Mouse (Mus musculus) lung, postnatal 4 days (tissue): ENCODE data around the gene Edrf1.
"Not testable (repeated sequence)": the region's sequence is repeated elsewhere in the genome, so short reads cannot be mapped to it uniquely, and the experiment has no call there.

Source experiments
- DNase-seq, 2 experiments: peaks; one replicate each; pipeline ENCODE4 v3.0.0; 2021

Gene Edrf1

DNA sequence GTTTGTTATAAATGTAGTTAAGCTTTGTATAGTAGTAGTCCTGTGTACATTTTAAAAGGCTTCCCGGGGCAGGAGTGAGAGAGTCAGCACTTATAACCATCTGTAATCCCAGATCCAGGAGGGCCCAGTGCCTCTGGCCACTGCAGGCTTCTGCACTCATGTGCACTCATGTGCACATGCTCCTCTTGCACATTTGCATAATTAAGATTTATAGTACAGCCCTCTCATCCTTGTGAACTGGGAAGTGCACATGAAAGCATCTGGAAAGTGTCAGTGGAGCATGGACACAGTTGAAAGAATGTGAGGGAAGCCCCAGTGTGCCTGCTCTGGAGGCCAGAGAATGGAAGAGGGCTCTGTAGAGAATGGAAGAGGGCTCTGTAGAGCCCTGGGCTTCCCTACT, 25.1 kb downstream of the Edrf1 start:
- no peak for DNase-seq

DNA sequence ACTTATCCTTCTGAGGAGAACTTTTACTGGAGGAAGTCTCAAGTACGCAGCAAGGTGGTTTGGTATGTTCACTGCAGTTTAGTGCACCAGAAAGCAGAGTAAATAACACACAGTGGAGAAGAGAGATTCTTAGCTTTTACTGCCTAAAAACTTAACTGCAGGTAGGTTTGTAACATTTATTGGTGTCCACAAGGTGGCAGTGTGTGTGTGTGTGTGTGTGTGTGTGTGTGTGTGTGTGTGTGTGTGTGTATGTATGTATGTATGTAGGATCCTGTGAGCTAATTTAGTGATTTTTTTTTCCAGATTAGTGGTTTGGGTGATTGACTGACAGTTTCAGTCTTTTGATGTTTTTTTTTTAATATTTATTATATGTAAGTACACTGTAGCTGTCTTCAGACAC, 31.7 kb downstream of the Edrf1 start:
- DNase-seq, result no peak

DNA sequence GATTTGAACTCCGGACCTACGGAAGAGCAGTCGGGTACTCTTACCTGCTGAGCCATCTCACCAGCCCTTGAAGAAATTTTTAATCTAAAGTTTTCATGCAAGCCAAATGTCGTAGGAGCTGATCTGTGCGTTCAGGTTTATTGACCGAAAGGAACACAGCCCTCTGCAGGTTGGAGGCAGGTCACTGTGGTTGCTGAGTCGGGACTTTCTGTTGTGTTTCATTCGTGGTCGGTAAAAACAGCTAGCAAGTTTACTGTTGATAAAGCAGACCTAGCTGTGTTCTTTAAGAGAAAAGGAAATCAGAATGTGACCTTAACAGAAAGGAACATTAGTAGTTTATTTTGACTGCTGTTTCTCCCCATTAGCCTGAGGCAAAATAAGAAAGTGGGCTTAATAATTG, 32.6 kb downstream of the Edrf1 start:
- no peak for DNase-seq

DNA sequence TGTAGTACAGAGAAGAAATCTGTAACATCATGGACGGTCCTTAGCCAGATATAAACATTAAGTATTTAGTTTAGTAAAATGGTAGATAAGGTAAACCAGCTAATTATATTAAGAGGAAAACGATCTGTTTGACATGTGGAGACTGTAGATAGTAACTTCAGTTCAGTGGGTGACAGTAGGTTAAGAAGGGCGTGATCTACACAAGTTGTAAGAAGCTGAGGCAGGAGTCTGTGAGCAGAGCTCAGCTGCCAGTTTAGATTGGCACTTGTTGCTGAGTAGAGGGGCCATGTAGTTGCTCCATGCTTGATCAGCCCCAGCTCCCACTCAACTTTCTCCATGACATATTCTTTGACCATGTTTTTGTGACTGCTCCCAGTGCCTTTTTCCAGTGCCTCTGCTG, 33.5 kb downstream of the Edrf1 start:
- DNase-seq, result no peak

DNA sequence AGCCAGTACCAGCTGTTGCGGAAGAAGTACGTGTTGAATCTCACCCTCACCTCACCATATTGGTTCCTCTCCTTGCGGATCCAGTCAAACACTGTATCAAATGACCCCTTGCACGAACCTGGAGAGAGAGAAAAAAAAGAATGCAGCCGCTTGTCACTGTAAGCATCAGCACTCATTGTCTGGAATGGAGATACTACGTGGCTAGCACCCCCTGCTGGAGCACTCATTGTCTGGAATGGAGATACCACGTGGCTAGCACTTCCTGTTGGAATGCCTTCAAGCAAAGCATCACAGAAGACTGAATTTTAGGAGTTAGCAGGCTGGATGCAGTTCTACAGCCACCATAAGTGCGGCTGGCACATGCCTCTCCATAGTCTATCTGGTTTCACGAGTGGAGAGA, 38.7 kb downstream of the Edrf1 start:
- DNase-seq, result no peak

DNA sequence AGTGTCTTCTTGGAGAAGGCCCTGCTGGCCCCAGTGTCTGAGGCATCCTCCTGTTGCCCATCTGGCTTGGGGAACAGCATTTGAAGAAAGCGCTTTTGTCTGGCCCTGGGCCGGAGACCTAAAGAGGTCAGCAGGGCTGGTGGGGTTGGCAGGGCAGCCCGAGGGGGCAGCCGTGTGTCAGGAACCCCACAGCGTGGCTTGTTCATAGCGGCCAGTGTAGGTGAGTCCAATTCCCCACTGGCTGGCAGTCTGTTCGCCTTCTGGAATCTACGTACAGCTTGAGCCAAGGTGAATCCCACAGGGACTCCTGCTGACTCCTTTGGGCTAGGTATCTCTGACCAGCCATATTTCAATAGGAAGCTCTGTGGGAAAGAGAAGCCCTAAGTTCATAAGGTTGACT, 41.4 kb downstream of the Edrf1 start:
- peak in 1 of 2 experiments; percentile 17 for DNase-seq

DNA sequence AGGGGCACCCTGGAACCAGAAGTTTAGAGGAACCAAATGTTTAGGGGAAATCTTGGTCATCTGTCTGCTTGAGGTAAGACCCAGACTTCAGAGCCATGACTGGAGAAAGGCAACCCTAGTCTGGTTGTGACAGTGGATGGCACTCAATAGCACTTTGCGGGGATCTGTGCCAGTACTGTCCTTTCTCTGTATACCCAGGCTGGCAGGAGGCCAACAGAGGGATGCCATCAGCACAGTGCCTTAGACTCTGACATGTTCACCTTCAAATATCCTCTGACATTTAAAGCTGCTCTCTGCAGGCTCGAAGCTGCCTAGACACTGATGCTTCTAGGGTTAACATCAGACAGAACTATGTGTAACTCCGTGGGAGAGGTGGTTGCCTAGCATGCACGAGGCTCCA, 42.1 kb downstream of the Edrf1 start:
- no peak for DNase-seq

DNA sequence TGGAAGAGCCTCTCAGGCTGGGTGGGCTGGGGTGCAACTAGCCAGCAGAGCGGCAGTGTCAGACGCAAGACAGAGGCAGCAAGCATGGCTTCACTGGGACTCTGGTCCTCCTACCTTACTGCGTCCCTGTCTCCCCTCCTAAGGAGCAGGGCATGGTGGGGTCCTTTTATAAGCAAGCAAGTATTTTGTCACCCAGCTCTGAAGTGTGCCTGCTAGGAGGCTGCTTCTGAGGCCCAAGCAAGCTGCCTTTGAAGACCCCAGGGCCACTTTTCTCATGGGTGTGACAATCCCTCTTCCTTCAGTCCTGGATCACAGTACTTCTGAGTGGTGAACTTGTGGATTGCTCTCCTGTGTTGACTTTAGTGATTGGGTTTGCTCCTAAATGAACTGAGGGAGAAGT, 42.6 kb downstream of the Edrf1 start, which contains the start of gene Mmp21:
Mmp21 (minus strand) TSS at position 101 of the 400 bp plus-strand sequence.
- peak in 1 of 2 experiments; percentile 15 for DNase-seq

DNA sequence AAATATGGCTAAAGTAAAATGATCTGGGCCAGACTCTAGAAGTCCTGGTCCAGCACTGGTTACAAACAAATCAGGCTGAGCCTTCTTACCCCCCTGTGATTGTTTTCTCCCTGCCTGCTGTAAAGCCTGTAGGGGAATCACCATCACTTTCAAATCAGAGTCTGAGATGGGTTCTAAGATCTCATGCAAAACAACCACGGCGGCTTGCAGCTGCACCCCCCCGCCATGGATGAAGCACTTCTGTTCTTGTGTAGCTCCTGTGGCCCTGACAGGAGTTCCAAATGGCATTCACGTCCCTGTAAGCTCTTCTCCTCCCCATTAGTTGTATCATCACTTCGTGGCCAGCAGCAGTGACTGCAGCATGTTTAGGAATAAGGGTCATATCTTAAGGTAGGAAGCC, 46.3 kb downstream of the Edrf1 start:
- DNase-seq, result no peak

DNA sequence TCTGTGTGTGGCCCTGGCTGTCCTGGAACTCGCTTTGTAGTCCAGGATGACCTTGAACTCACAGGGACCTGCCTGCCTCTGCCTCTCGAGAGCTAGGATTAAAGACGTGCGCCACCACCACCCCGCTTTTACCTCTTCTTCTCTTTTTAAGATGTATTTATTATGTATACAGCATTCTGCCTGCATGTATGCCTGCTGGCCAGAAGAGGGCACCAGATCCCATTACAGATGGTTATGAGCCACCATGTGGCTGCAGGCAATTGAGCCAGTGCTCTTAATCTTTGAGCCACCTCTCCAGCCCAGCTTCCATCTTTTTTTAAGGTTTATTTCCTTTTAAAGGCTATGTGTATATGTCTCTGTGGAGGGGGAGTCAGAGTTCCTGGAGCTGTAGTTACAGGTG, 46.8 kb downstream of the Edrf1 start:
- no peak for DNase-seq

DNA sequence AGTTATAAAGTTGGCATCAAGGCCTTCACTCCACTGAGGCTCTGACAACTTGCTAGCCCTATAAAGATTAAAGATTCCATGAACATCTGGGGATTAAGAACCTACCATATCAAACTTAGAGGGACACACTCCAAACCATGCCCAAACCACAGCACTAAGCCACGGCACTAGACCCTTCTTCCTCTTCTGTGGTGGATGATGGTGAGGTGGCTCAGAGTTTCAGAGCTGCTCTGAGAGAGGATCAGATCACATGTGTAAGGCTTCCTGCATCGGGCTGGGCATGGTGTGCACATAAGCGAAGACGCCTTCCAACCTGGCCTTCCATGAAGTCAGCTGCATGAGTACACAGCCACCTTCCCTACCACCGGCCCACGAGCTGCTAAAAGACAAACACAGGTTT, 47.4 kb downstream of the Edrf1 start:
- no peak for DNase-seq

DNA sequence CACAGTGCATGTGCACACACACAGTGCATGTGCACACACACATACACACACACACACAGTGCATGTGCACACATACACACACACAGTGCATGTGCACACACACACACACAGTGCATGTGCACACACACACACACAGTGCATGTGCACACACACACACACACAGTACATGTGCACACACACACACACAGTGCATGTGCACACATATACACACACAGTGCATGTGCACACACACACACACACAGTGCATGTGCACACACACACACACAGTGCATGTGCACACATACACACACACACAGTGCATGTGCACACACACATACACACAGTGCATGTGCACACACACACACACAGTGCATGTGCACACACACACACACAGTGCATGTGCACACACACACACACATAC, 48.3 kb downstream of the Edrf1 start:
- not testable (repeated sequence) for DNase-seq

DNA sequence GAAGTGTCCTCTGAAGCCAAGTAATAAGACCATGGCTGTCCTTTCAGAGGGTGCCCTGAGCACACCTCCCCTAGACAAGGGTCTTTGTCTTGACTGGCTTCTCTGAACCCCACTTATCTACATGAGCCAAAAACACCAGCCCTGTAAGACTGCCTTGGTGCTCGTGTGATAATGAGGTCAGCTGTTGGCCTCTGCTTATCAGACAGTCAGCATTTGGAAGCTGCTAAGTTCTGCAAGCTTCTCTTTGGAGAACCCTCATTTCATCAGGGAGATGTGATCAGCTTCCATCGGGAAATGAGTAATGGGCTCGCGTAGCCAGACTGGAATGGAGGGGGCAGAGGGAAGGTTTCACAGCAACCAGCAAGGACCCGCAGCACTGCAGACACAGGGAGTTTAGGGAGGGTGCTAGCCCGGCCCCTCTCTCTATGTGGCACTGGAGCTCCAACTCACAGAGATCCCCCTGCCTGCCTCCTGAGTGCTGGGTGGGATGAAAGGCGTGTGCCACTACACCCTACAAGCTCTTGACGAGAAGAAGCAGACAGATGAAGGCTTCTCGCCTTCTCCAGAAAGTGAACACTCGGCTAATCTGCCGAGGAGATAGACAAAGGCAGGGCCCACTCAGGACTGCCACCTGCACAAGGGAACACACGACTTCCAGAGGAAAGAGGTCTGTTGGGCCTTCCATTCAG, 60.8 kb downstream of the Edrf1 start:
- DNase-seq, result no peak

DNA sequence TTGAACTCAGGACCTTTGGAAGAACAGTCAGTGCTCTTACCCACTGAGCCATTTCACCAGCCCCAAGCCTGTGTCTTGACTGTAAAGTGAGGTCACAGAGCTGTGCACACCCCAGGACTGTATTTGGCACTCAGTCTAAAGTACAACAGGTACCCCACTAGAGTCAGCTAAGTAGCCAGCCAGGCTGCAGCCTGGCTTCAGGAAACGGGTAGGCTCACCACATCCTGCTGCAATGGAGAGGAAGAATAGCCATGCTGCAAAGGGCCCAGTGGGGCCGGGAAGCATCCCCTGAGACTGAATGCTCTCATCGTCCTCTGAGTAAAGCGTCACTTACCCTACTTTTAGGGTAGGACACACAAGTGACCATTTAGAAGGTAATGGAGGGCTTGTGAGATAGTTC, 62.5 kb downstream of the Edrf1 start:
- DNase-seq, result no peak

DNA sequence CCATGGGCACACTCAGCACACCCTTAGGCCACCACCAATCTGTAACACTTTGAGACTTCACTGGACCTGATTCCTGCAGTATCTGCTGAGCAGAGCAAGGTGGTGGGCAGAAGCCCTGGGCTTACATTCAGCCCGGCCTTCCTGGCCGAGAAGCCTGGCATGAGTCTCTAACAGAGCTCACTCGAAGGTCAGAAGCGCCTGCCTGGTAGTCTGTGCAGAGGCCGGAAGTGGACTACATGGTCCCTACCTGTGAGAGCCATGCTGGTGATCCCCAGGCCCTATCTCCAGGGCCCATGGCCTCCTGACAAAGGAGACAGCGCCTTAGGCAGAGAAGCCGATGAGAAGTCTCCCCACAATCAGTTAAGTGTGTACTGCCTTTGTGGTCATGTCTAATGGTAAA, 64.0 kb downstream of the Edrf1 start:
- DNase-seq, result no peak

DNA sequence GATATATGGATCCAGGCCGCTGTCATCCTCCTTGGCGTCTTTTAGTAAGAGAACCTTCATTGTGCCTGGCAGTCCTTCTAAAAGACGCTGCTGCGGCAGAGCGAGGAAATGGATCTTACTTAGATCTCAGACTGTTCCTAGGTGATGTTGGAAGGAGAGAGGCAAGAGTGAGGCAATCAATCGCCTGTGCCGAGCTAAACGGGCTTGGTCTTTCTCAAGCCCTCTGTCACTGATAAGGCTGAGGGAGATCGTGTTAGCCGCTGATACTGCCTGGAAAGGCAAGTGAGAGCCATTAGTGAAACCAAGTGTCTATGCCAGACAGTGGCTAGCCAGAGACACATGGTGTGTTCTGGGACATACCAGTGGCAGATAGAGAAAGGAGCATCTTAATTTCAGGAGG, 65.0 kb downstream of the Edrf1 start:
- no peak for DNase-seq

DNA sequence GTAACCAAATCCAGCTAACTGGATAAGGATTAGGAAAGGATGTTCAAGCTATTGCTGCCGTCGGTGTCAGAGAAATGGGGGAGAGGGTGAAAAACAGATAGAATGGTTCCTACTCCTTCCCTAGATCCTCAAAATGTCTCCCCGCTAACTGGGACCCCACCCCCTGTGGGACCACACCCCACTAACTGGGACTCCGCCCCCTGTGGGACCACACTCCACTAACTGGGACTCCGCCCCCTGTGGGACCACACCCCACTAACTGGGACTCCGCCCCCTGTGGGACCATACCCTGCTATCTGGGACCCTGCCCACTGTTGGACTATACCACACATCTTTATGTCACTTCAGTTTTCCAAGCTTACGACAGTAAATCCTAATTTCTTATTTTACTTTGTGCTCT, 66.6 kb downstream of the Edrf1 start:
- no peak for DNase-seq

DNA sequence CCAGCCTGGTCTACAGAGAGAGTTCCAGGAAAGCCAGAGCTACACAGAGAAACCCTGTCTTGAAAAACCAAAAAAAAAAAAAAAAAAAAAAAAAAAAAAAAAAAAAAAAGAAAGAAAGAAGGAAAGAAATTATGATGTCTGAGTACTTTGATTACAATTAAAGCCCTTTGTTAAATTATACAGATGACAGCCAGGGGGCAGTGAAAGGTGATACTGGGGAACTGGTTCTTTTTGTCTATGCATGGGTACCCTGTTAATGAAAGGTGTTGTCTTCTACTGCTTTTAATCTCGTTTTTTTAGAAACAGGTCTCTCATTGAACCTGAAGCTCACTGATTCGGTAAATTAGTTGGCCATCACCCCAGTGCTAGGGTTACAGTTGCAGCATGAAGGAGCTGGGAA, 70.0 kb downstream of the Edrf1 start:
- no peak for DNase-seq

DNA sequence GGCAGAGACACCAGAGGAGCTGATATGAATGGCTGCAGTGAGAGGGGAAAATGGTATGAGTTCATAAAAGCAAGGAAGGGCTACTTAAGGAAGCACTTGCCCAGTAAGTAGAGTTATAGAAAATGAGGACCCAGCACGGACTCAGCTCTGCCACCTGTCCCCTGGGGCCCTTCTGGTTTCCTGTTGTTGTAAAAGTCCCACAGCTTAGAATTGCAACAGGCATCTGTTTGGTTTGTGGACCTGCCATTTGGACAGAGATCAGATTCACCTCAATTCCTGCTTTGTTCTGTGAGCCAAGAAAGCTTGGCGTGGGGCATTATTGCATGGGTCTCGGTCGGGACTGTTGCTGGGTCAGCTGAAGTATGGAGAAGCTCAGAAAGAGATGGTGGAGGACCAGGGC, 78.0 kb downstream of the Edrf1 start:
- DNase-seq, result no peak

DNA sequence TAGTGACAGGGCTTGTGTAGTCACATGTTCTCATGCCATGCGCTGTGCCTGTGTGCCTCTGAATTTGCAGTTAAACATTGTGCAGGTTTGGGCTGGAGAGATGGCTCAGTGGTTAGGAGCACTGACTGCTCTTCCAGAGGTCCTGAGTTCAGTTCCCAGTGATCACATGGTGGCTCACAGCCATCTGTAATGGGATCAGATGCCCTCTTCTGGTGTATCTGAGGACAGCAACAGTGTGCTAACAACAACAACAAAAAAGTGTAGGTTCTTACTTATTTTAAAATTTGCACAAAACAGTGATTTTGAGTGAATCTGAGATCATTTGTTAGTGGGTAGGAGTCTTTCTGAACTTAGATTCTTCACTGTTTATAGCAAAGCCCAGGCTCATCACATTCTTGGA, 81.2 kb downstream of the Edrf1 start:
- no peak for DNase-seq

DNA sequence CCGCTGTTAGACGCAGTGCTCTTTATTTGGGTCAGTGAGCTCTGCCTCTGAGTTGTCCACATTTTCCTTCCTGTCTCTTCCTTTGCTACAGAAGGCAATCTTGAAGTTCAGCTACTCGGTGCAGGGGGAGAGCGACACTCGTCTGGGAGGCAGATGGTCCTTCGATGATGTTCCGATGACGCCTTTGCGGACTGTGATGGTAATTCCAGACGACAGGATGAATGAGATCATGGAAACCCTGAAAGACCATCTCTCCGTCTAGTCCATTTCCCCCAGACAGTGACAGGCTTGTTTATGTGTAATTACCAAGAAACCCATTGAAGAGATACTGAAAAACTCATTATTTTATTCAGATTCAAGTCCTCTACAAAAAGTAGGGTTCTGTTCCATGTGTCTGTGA, 83.3 kb downstream of the Edrf1 start:
- no peak for DNase-seq
